Mouse (Mus musculus): ENCODE measurements around the gene Msx3.

GRCm38 (mm10) chr7:140033386-140033785 is 15.5 kb downstream of the Msx3 start:
- TF ChIP-seq CTCF (IDR thresholded peaks at IDR 0.05; ENCODE audit: borderline replicate concordance, extremely low read depth, insufficient read depth, insufficient read length), result no peak
- TF ChIP-seq POLR2A (IDR thresholded peaks at IDR 0.05; ENCODE audit: borderline replicate concordance, extremely low read depth, insufficient read depth, insufficient read length, poor library complexity, severe bottlenecking), result no peak

Measured in brain, embryonic 14.5 days (tissue).